Mouse (Mus musculus) brain, embryonic 14.5 days (tissue): Measurements from ENCODE around the gene Eml6.

Experiments
- CTCF ChIP-seq: fragments of 200-500 bp; IDR thresholded peaks from 2 replicates; pipeline ENCODE4 v1.5.1; 2012; ENCODE audit warnings: inconsistent platforms, mild to moderate bottlenecking, moderate library complexity, borderline replicate concordance; ENCODE audit not compliant: insufficient read depth, insufficient read length; ENCODE audit errors: extremely low read depth
- POLR2A ChIP-seq: fragments of 200-500 bp; IDR thresholded peaks from 2 replicates; pipeline ENCODE4 v1.6.1; 2012; ENCODE audit warnings: mild to moderate bottlenecking, inconsistent platforms, borderline replicate concordance; ENCODE audit not compliant: poor library complexity, insufficient read depth, insufficient read length, severe bottlenecking; ENCODE audit errors: extremely low read depth

DNA sequence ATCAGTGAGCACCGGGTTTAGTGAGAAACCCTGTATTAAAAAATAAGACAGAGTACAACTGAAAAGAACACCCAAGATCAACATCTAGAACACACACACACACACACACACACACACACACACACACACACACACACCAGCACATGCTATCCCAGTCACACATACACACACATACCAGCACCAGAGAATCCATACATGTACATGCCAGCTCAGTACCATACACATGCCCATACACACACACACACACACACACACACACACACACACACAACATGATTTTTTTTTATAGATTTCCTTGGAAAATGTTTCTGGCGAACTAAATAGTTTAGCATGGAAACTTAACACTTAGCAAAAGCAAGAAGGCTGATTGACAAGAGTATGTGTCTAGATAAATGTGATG is 164.8 kb downstream of the Eml6 start:
- TF ChIP-seq CTCF (no peak), POLR2A (no peak)
